Mouse (Mus musculus): ENCODE data around the gene Hpse. TPM values are rescaled to one million over a fixed set of nuclear protein-coding genes. Genes with fewer than 3 reads are reported as not detected.
A peak's percentile ranks its signal among the peaks of the same experiment; 100 is the strongest.

Gene Hpse
- polyA plus RNA-seq, 1 experiment from 2014 or later: 0.41 TPM

GRCm38 (mm10) chr5:100674711-100675376 lies 44.7 kb downstream of the Hpse start, which contains the start of gene Coq2:
TSS of gene Coq2 (minus strand) at chr5:100675140.
- Histone ChIP-seq H3K4me3 (ENCODE audit: low read depth, low read length) (peak within 1 kb of the TSS; percentile 84), H3K4me1 (ENCODE audit: control insufficient read depth, insufficient read depth, low read length) (peaks cover 8% of the 10 kb centered on the region; the same call in 1 of the 2 replicates), H3K36me3 (ENCODE audit: control insufficient read depth, insufficient read depth, low read length) (no peaks in the 10 kb centered on the region), H3K27ac (ENCODE audit: low read depth, low read length) (0 out of 2 replicates have a peak within 1 kb of the TSS, but pooled peaks have one; percentile 39), H3K27me3 (replicated peaks; ENCODE audit: control insufficient read depth, insufficient read depth, low read length) (no peaks in the 10 kb centered on the region), H3K9me3 (replicated peaks; ENCODE audit: control insufficient read depth, low read length) (no peaks in the 10 kb centered on the region), H3K9ac (ENCODE audit: low read length) (peak within 1 kb of the TSS; percentile 90), H3K4me2 (ENCODE audit: low read length) (peak within 1 kb of the TSS; percentile 77)
- peak; percentile 49 for ATAC-seq
- DNase-seq (ENCODE audit: low spot score): peak; percentile 86
- 11% methylated on average over 17 of the region's 17 CpGs for WGBS

- peak overlapping the region; percentile 84 for H3K4me3 ChIP-seq (ENCODE audit: low read depth, low read length)
- 1% methylated on average over 62 of the region's 71 CpGs for WGBS
- H3K4me1 ChIP-seq (ENCODE audit: control insufficient read depth, insufficient read depth, low read length): peaks cover 8% of the 10 kb centered on the region; the same call in 1 of the 2 replicates
- no peaks in the 10 kb centered on the region for H3K27me3 ChIP-seq (replicated peaks; ENCODE audit: control insufficient read depth, insufficient read depth, low read length)
- peak; percentile 98 for ATAC-seq
- H3K27ac ChIP-seq (ENCODE audit: low read depth, low read length): 0 out of 2 replicates have a peak overlapping the region, but pooled peaks have one; percentile 39
- no peaks in the 10 kb centered on the region for H3K9me3 ChIP-seq (replicated peaks; ENCODE audit: control insufficient read depth, low read length)
- H3K36me3 ChIP-seq (ENCODE audit: control insufficient read depth, insufficient read depth, low read length): 0 out of 2 replicates have a peak, but pooled peaks cover 3% of the 10 kb centered on the region
- peak overlapping the region; percentile 77 for H3K4me2 ChIP-seq (ENCODE audit: low read length)
- peak; percentile 90 for DNase-seq (ENCODE audit: low spot score)
- peak overlapping the region; percentile 90 for H3K9ac ChIP-seq (ENCODE audit: low read length)
Observed at GRCm38 (mm10) chr5:100673745-100674486, 45.6 kb downstream of the Hpse start.

- H3K4me1 ChIP-seq (ENCODE audit: control insufficient read depth, insufficient read depth, low read length): peaks cover 8% of the 10 kb centered on the region; the same call in 1 of the 2 replicates
- peaks cover 7% of the 10 kb centered on the region for H3K36me3 ChIP-seq (ENCODE audit: control insufficient read depth, insufficient read depth, low read length)
- no peaks in the 10 kb centered on the region for H3K27me3 ChIP-seq (replicated peaks; ENCODE audit: control insufficient read depth, insufficient read depth, low read length)
- whole genome bisulfite sequencing: 80% methylated on average over 4 of the region's 4 CpGs
- no peak overlapping the region for H3K4me2 ChIP-seq (ENCODE audit: low read length)
- H3K27ac ChIP-seq (ENCODE audit: low read depth, low read length): no peak overlapping the region
- no peak overlapping the region for H3K4me3 ChIP-seq (ENCODE audit: low read depth, low read length)
- DNase-seq (ENCODE audit: low spot score): no peak
- no peaks in the 10 kb centered on the region for H3K9me3 ChIP-seq (replicated peaks; ENCODE audit: control insufficient read depth, low read length)
- ATAC-seq: no peak
- no peak overlapping the region for H3K9ac ChIP-seq (ENCODE audit: low read length)
Observed at GRCm38 (mm10) chr5:100672403-100672802, 47.1 kb downstream of the Hpse start.

- Histone ChIP-seq H3K4me2 (ENCODE audit: low read length) (no peak overlapping the region), H3K9me3 (replicated peaks; ENCODE audit: control insufficient read depth, low read length) (no peaks in the 10 kb centered on the region), H3K27me3 (replicated peaks; ENCODE audit: control insufficient read depth, insufficient read depth, low read length) (no peaks in the 10 kb centered on the region), H3K27ac (ENCODE audit: low read depth, low read length) (no peak overlapping the region), H3K36me3 (ENCODE audit: control insufficient read depth, insufficient read depth, low read length) (peaks cover 12% of the 10 kb centered on the region), H3K9ac (ENCODE audit: low read length) (no peak overlapping the region), H3K4me1 (ENCODE audit: control insufficient read depth, insufficient read depth, low read length) (peaks cover 8% of the 10 kb centered on the region; the same call in 1 of the 2 replicates), H3K4me3 (ENCODE audit: low read depth, low read length) (no peak overlapping the region)
- no peak for ATAC-seq
- no peak for DNase-seq (ENCODE audit: low spot score)
- WGBS: 88% methylated on average over 3 of the region's 3 CpGs
Observed at GRCm38 (mm10) chr5:100671897-100672296, 47.6 kb downstream of the Hpse start.

GRCm38 (mm10) chr5:100671398-100671797 lies 48.1 kb downstream of the Hpse start:
- Histone ChIP-seq H3K36me3 (ENCODE audit: control insufficient read depth, insufficient read depth, low read length) (peaks cover 15% of the 10 kb centered on the region), H3K4me2 (ENCODE audit: low read length) (no peak overlapping the region), H3K9me3 (replicated peaks; ENCODE audit: control insufficient read depth, low read length) (no peaks in the 10 kb centered on the region), H3K4me3 (ENCODE audit: low read depth, low read length) (no peak overlapping the region), H3K27ac (ENCODE audit: low read depth, low read length) (no peak overlapping the region), H3K9ac (ENCODE audit: low read length) (no peak overlapping the region), H3K4me1 (ENCODE audit: control insufficient read depth, insufficient read depth, low read length) (peaks cover 8% of the 10 kb centered on the region; the same call in 1 of the 2 replicates), H3K27me3 (replicated peaks; ENCODE audit: control insufficient read depth, insufficient read depth, low read length) (no peaks in the 10 kb centered on the region)
- ATAC-seq (no peak), DNase-seq (ENCODE audit: low spot score) (peak; percentile 45)
- 27% methylated on average over 5 of the region's 5 CpGs for WGBS

- Histone ChIP-seq H3K36me3 (ENCODE audit: control insufficient read depth, insufficient read depth, low read length) (peaks cover 42% of the 10 kb centered on the region), H3K4me2 (ENCODE audit: low read length) (no peak overlapping the region), H3K9ac (ENCODE audit: low read length) (no peak overlapping the region), H3K4me3 (ENCODE audit: low read depth, low read length) (no peak overlapping the region), H3K27ac (ENCODE audit: low read depth, low read length) (no peak overlapping the region), H3K4me1 (ENCODE audit: control insufficient read depth, insufficient read depth, low read length) (no peaks in the 10 kb centered on the region), H3K9me3 (replicated peaks; ENCODE audit: control insufficient read depth, low read length) (no peaks in the 10 kb centered on the region), H3K27me3 (replicated peaks; ENCODE audit: control insufficient read depth, insufficient read depth, low read length) (no peaks in the 10 kb centered on the region)
- 58% methylated on average over 1 of the region's 1 CpGs for WGBS
- ATAC-seq: no peak
- no peak for DNase-seq (ENCODE audit: low spot score)
Observed at GRCm38 (mm10) chr5:100666965-100667364, 52.6 kb downstream of the Hpse start.

GRCm38 (mm10) chr5:100663854-100664253 lies 55.7 kb downstream of the Hpse start:
- 54% methylated on average over 5 of the region's 5 CpGs for WGBS
- H3K36me3 ChIP-seq (ENCODE audit: control insufficient read depth, insufficient read depth, low read length): peaks cover 65% of the 10 kb centered on the region
- no peak for ATAC-seq
- no peaks in the 10 kb centered on the region for H3K9me3 ChIP-seq (replicated peaks; ENCODE audit: control insufficient read depth, low read length)
- DNase-seq (ENCODE audit: low spot score): peak; percentile 10
- H3K27me3 ChIP-seq (replicated peaks; ENCODE audit: control insufficient read depth, insufficient read depth, low read length): no peaks in the 10 kb centered on the region
- H3K27ac ChIP-seq (ENCODE audit: low read depth, low read length): no peak overlapping the region
- H3K9ac ChIP-seq (ENCODE audit: low read length): no peak overlapping the region
- no peak overlapping the region for H3K4me2 ChIP-seq (ENCODE audit: low read length)
- no peaks in the 10 kb centered on the region for H3K4me1 ChIP-seq (ENCODE audit: control insufficient read depth, insufficient read depth, low read length)
- no peak overlapping the region for H3K4me3 ChIP-seq (ENCODE audit: low read depth, low read length)

GRCm38 (mm10) chr5:100663011-100663410 lies 56.5 kb downstream of the Hpse start:
- ATAC-seq: no peak
- H3K36me3 ChIP-seq (ENCODE audit: control insufficient read depth, insufficient read depth, low read length): peaks cover 68% of the 10 kb centered on the region

GRCm38 (mm10) chr5:100658460-100658859 lies 61.1 kb downstream of the Hpse start:
- DNase-seq (ENCODE audit: low spot score) (no peak), ATAC-seq (no peak)
- Histone ChIP-seq H3K36me3 (ENCODE audit: control insufficient read depth, insufficient read depth, low read length) (peaks cover 83% of the 10 kb centered on the region), H3K27me3 (replicated peaks; ENCODE audit: control insufficient read depth, insufficient read depth, low read length) (no peaks in the 10 kb centered on the region), H3K4me1 (ENCODE audit: control insufficient read depth, insufficient read depth, low read length) (no peaks in the 10 kb centered on the region), H3K4me2 (ENCODE audit: low read length) (no peak overlapping the region), H3K9ac (ENCODE audit: low read length) (no peak overlapping the region), H3K27ac (ENCODE audit: low read depth, low read length) (no peak overlapping the region), H3K4me3 (ENCODE audit: low read depth, low read length) (no peak overlapping the region), H3K9me3 (replicated peaks; ENCODE audit: control insufficient read depth, low read length) (no peaks in the 10 kb centered on the region)
- WGBS: 86% methylated on average over 6 of the region's 6 CpGs

More at GRCm38 (mm10) chr5:100663011-100663410, 56.5 kb downstream of the Hpse start:
- no peak overlapping the region for H3K4me3 ChIP-seq (ENCODE audit: low read depth, low read length)
- no peak overlapping the region for H3K27ac ChIP-seq (ENCODE audit: low read depth, low read length)
- no peaks in the 10 kb centered on the region for H3K27me3 ChIP-seq (replicated peaks; ENCODE audit: control insufficient read depth, insufficient read depth, low read length)
- H3K9ac ChIP-seq (ENCODE audit: low read length): no peak overlapping the region
- H3K9me3 ChIP-seq (replicated peaks; ENCODE audit: control insufficient read depth, low read length): no peaks in the 10 kb centered on the region
- DNase-seq (ENCODE audit: low spot score): no peak
- no peaks in the 10 kb centered on the region for H3K4me1 ChIP-seq (ENCODE audit: control insufficient read depth, insufficient read depth, low read length)
- WGBS: 95% methylated on average over 6 of the region's 6 CpGs
- no peak overlapping the region for H3K4me2 ChIP-seq (ENCODE audit: low read length)

Data from forebrain, embryonic 14.5 days (tissue).